Mouse (Mus musculus): ENCODE measurements around the gene Il18r1. TPM values are rescaled to one million over a fixed set of nuclear protein-coding genes. Genes with fewer than 3 reads are reported as not detected.

The Il18r1 gene
- total RNA-seq, 2 experiments from 2014 or later, result 0.79 to 0.81 TPM

- no peak for DNase-seq
These were observed 29.2 kb downstream of the Il18r1 start for GRCm38 (mm10) chr1:40494594-40494993.

GRCm38 (mm10) chr1:40499708-40500107 lies 34.4 kb downstream of the Il18r1 start:
- DNase-seq, result no peak

GRCm38 (mm10) chr1:40501126-40501525 lies 35.8 kb downstream of the Il18r1 start:
- no peak for DNase-seq

- no peak for DNase-seq
These were observed 36.4 kb downstream of the Il18r1 start for GRCm38 (mm10) chr1:40501546-40502398.

GRCm38 (mm10) chr1:40504548-40504947 lies 39.2 kb downstream of the Il18r1 start:
- no peak for DNase-seq

- DNase-seq, result no peak
These were observed 49.7 kb downstream of the Il18r1 start, which contains the start of gene Il18rap for GRCm38 (mm10) chr1:40514851-40515585. TSS of gene Il18rap (plus strand) at chr1:40515362.

GRCm38 (mm10) chr1:40516364-40516763 lies 51.0 kb downstream of the Il18r1 start:
- no peak for DNase-seq

GRCm38 (mm10) chr1:40522918-40523317 lies 57.6 kb downstream of the Il18r1 start:
- no peak for DNase-seq

GRCm38 (mm10) chr1:40523971-40524722 lies 58.8 kb downstream of the Il18r1 start:
- DNase-seq, result no peak

- no peak for DNase-seq
These were observed 63.9 kb downstream of the Il18r1 start for GRCm38 (mm10) chr1:40529287-40529686.

GRCm38 (mm10) chr1:40537577-40537976 lies 72.2 kb downstream of the Il18r1 start:
- no peak for DNase-seq

GRCm38 (mm10) chr1:40544650-40545049 lies 79.3 kb downstream of the Il18r1 start:
- DNase-seq, result peak; percentile 75

- no peak for DNase-seq
These were observed 81.3 kb downstream of the Il18r1 start for GRCm38 (mm10) chr1:40546645-40547044.

- no peak for DNase-seq
These were observed 81.8 kb downstream of the Il18r1 start for GRCm38 (mm10) chr1:40547064-40547572.

- DNase-seq, result no peak
These were observed 82.4 kb downstream of the Il18r1 start for GRCm38 (mm10) chr1:40547762-40548161.

Other genes with a start within 250 kb of the Il18r1 start
- 1 to 10 TPM; 8.4 to 9.0 TPM for gene Il1r1, start 240.5 kb upstream of the Il18r1 start, total RNA-seq (2021)
- 1 to 10 TPM; 4.3 to 5.1 TPM for gene Il1rl2, start 140.9 kb upstream of the Il18r1 start, total RNA-seq (2021)
- gene Il1rl1, start 36.0 kb upstream of the Il18r1 start, total RNA-seq (2021), result 1 to 10 TPM in 1 of 2 experiments, under 1 TPM in 1; 0.91 to 1.4 TPM
- gene Il18rap, start 49.8 kb downstream of the Il18r1 start, total RNA-seq (2021), result under 1 TPM; 0.57 to 0.94 TPM
- not detected for gene Slc9a4, start 114.5 kb downstream of the Il18r1 start, total RNA-seq (2021)
- gene Slc9a2, start 215.0 kb downstream of the Il18r1 start, total RNA-seq (2021), result 1 to 10 TPM in 1 of 2 experiments, under 1 TPM in 1; 0.48 to 2.2 TPM

Measured in adrenal gland, postnatal 10 days (tissue).